Mouse (Mus musculus) megakaryocyte-erythroid progenitor cell, adult 5 weeks (primary cell): ENCODE results near the gene Fam208a. TPM values are rescaled to one million over a fixed set of nuclear protein-coding genes. Genes with fewer than 3 reads are reported as not detected.

Experiments used
- polyA plus RNA-seq: library from polyadenylated mRNA; stranded (reverse); fragments of >175 nt; gene quantifications from 2 replicates; pipeline ENCODE4 v1.2.3, GENCODE M21; 2012

The Fam208a gene
- 1.4 and 1.5 TPM in 2 replicates for polyA plus RNA-seq

DNA sequence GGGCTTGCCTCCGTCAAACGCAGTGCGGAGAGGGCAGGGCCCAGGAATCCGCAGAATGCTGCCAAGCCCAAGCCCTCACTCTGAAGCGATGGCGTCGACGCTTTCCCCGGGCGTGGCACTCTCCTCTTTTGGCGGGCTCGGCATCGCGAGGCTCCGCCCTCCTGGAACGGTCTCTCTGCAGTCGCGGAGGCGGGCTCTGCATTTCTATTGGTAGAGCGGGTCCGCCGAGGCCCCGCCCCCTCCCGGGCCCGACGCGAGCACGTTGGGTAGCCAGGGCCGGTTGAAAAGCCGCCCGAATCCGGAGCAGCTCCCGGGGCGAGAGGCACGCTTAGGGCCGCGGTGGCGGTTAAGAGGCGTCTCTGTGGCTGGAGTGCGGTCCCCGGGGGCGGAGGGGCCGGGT lies at the start of gene Fam208a:
Fam208a (plus strand) TSS at position 262 of the 400 bp plus-strand sequence.

DNA sequence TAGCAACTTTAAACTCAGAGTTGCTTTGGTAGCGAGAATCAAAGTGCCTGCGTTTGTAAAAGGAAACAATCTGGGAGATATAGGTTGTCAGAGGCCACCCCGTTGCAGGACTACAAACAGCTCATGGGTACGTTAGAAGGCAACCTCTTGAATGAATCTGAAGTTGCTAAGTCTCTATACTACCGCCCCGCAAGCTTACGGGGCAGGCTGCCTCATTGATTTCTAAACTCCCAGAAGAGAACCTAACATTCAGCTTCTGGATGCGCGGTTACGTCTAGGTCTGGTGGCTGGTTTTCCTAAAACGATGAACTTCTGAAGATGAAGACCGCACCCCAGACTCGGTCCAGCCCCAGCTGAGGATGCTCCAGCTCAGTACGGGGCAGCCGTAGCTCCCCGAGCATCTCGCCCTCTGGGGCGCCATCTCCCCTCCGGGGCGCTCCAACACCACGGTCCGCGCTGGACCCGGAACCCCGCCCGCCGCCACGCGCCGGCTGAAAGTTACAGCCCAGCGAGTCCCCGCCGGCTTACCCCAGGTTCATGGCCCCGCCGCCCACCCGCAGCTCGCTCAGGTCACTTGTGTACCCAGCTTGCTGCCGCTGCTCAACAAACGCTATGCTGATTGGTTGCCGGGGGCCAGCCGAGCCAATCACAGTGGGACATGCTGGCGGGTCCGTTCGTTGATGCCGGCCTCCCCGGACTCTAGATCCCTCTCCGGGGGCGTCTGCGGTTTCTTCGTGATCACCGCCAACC lies 79.4 kb downstream of the Fam208a start, which contains the start of gene Ccdc66:
Ccdc66 (minus strand) TSS at position 567 of the 750 bp plus-strand sequence.

Other genes with a start within 250 kb of the Fam208a start
- gene Ccdc66, start 79.6 kb downstream of the Fam208a start, polyA plus RNA-seq, result 0.83 and 1.3 TPM in 2 replicates
- gene Erc2, start 193.6 kb downstream of the Fam208a start, polyA plus RNA-seq, result not detected in 2 replicates